In the genomic region with DNA sequence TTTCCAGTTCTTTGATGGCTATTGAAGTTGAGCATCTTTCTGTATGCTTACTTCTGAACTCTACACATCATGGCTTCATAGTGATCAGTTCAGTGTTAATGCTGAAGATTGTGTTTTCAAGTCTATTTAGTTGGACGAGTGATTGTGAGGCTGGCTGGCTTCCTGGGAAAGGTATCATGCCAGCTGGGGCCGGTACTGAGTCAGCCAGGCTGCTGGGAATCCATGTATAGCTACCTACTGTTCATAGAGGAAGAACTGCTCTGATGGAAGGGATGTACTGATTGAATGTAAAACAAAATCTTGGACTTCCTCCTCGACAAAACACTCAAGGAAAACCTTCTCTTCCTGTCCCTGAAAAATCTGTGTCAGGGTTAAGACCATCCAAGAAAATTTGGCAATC, we compare ENCODE assay signal across 17 mouse cellular contexts. TPM values are rescaled to one million over a fixed set of nuclear protein-coding genes. Genes with fewer than 3 reads are reported as not detected.
"Had no signal": no experiment of that assay in that cellular context is flagged by ENCODE, and none has a peak within 500 bp of the region (broad histone marks: within the 10 kb centered on the region; RNA-seq: fewer than 3 reads in every experiment).

No protein-coding gene starts in this region.

- DNase-seq: lung, adult 2 months; lung, postnatal 14 days; lung, postnatal 36 days; right cerebral cortex, postnatal 25 days; thymus, adult 2 months; thymus, postnatal 25 days; thymus, postnatal 4 days had no signal

- H3K36me3 ChIP-seq: lung, embryonic 15.5 days; midbrain, embryonic 13.5 days; midbrain, embryonic 15.5 days; neural tube, embryonic 12.5 days; stomach, embryonic 15.5 days had no signal

- H3K27ac ChIP-seq: lung, embryonic 15.5 days; macrophage; midbrain, embryonic 13.5 days; midbrain, embryonic 15.5 days; neural tube, embryonic 12.5 days; stomach, embryonic 15.5 days; stomach, postnatal 0 days had no signal

- H3K9me3 ChIP-seq: lung, embryonic 15.5 days; megakaryocyte, embryonic 14.5 days; midbrain, embryonic 13.5 days; midbrain, embryonic 15.5 days; neural tube, embryonic 12.5 days; stomach, embryonic 15.5 days had no signal

- ATAC-seq: lung, postnatal 0 days; midbrain, embryonic 13.5 days; midbrain, embryonic 15.5 days had no signal

- H3K4me2 ChIP-seq: lung, embryonic 15.5 days; midbrain, embryonic 11.5 days; midbrain, embryonic 13.5 days; midbrain, embryonic 15.5 days; neural tube, embryonic 12.5 days; stomach, embryonic 15.5 days had no signal

- H3K4me3 ChIP-seq: lung, embryonic 15.5 days; megakaryocyte, embryonic 14.5 days; midbrain, embryonic 13.5 days; midbrain, embryonic 15.5 days; neural tube, embryonic 12.5 days; stomach, embryonic 15.5 days had no signal

- H3K4me1 ChIP-seq: lung, embryonic 15.5 days; megakaryocyte, embryonic 14.5 days; midbrain, embryonic 13.5 days; midbrain, embryonic 15.5 days; neural tube, embryonic 12.5 days; stomach, embryonic 15.5 days had no signal

- H3K27me3 ChIP-seq: lung, embryonic 15.5 days; midbrain, embryonic 13.5 days; midbrain, embryonic 15.5 days; neural tube, embryonic 12.5 days; stomach, embryonic 15.5 days had no signal

- H3K9ac ChIP-seq: lung, embryonic 15.5 days; midbrain, embryonic 13.5 days; midbrain, embryonic 15.5 days; neural tube, embryonic 12.5 days; stomach, embryonic 15.5 days had no signal

RNA-seq across cellular contexts. Expression of gene Aplnr, which starts 9.3 kb away (rescaled TPM):
- polyA plus RNA-seq: macrophage had no signal

RNA-seq across cellular contexts. Expression of gene Lrrc55, which starts 51.7 kb away (rescaled TPM):
- polyA plus RNA-seq: macrophage had no signal
